Mouse (Mus musculus): ENCODE results near the gene Tcfl5.

Tcfl5 gene

DNA sequence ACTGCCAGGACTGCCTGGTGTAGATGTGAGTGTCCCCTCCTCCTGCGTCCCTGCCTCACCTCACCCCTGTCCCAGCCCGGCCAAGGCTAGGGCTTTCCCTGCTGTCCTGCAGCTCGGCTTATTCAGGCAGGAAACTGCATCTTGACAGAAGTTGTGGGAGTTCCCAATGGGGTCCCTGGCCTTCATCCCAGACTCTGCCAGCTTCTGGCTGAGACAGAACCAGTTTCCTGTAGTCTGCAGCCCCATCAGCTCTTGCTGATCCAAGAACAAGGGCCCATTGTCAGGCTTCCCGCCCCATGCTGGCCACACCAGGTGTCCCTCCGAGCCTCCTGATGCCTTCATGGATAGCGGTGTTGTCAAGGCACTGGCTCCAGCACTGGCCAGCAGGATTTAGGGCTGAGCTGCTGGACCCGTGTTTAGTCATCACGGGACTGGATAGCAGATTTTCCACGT is 41.9 kb downstream of the Tcfl5 start:
- in situ Hi-C loops (cut with MboI, MseI): no loop called here

DNA sequence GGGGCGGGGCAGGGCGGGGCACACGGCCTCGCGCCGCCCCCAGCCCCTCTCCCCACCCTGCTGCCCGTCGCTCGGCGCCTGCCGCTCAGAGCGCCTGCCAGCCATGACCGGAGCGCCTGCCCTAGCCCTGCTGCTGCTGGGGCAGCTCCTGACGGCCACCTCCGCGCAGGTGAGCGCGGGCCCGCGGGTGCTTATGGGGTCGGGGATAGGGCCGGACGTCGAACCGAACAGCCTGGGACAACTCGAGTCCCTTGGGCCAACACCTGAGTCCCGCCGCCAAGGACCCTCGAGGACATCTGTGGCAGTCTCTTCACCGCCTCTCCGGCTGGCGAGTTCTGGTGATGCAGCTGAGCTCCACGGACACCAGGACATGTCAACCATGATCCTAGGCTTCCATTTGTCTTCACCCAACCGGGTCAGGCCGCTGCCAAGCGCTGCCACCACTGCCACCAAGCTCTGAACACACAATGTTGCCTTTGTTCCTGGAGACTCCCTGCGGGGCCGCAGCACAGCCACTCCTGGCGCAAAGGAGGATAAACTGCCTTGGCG is 44.3 kb downstream of the Tcfl5 start:
- in situ Hi-C loops (cut with MboI, MseI): no loop called here

- in situ Hi-C loops (cut with MboI, MseI): no loop called here
Observed at GRCm38 (mm10) chr2:180597490-180597889, 45.0 kb downstream of the Tcfl5 start, which contains the start of gene Col9a3. TSS of gene Col9a3 (plus strand) at chr2:180597790.

- in situ Hi-C loops (cut with MboI, MseI): loop anchor here in 1 of 2 experiments (10.0 kb wide), 1 partner anchor 116 kb away; the partner anchor contains the start of gene Dido1
Observed at GRCm38 (mm10) chr2:180589123-180589831, 53.2 kb downstream of the Tcfl5 start, which contains the start of gene Ogfr. TSS of gene Ogfr (plus strand) at chr2:180589245.

DNA sequence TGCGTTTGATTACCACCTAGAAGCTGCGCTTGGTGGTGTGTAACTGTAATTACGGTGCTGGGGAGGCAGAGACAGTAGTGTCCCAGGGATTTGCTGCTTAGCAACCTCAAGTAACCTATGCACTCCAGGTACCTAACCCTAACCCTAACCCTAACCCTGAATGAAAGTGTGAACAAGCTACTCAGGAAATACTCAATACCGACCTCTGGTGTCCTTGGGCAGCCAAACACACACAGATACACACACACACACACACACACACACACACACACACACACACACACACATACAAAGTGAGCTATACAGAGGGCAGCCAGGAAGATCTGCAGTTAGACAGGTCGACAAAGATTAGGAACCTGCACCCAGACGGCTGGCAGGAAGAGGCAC is 53.8 kb downstream of the Tcfl5 start:
- in situ Hi-C loops (cut with MboI, MseI): loop anchor here in 1 of 2 experiments (10.0 kb wide), 1 partner anchor 116 kb away; the partner anchor contains the start of gene Dido1

- in situ Hi-C loops (cut with MboI, MseI): loop anchor here (5.0 to 10.0 kb wide), 2 partner anchors 122 to 159 kb away; partner anchors contain the start of gene Dido1 (in 1 of the 2)
Observed at GRCm38 (mm10) chr2:180583154-180583507, 59.4 kb downstream of the Tcfl5 start.

- in situ Hi-C loops (cut with MboI, MseI): loop anchor here (5.0 to 10.0 kb wide), 2 partner anchors 122 to 160 kb away; partner anchors contain the start of gene Dido1 (in 1 of the 2)
Observed at GRCm38 (mm10) chr2:180582481-180583153, 59.9 kb downstream of the Tcfl5 start.

GRCm38 (mm10) chr2:180581002-180581401 is 61.5 kb downstream of the Tcfl5 start, which contains the start of gene Mrgbp:
TSS of gene Mrgbp (plus strand) at chr2:180581304.
- in situ Hi-C loops (cut with MboI, MseI): loop anchor here (5.0 to 10.0 kb wide), 2 partner anchors 124 to 161 kb away; partner anchors contain the start of gene Dido1 (in 1 of the 2)

GRCm38 (mm10) chr2:180578686-180579085 is 63.8 kb downstream of the Tcfl5 start:
- in situ Hi-C loops (cut with MboI, MseI): loop anchor here in 1 of 2 experiments (10.0 kb wide), 1 partner anchor 104 kb away; no protein-coding TSS in a partner anchor

- in situ Hi-C loops (cut with MboI, MseI): loop anchor here in 1 of 2 experiments (10.0 kb wide), 1 partner anchor 102 kb away; no protein-coding TSS in a partner anchor
Observed at GRCm38 (mm10) chr2:180576482-180576881, 66.0 kb downstream of the Tcfl5 start.

Data from T-helper 17 cell (primary cell).